Mouse (Mus musculus) kidney, embryonic 16.5 days (tissue): ENCODE data around the gene Ubp1. TPM values are rescaled to one million over a fixed set of nuclear protein-coding genes. Genes with fewer than 3 reads are reported as not detected.

Experiments used
- ATAC-seq: fragments of 200-750 bp; cut with Nextera tagmentation; 2 replicates; pipeline ENCODE4 v1.8.0; 2017; ENCODE audit warnings: moderate TSS enrichment; ENCODE audit not compliant: low FRiP score, low TSS enrichment
- H3K27ac ChIP-seq: fragments of 300-500 bp; sonication (generic); 2 replicates; pipeline ENCODE4 v1.5.1; 2014; ENCODE audit warnings: low read length
- H3K27me3 ChIP-seq: fragments of 300-500 bp; sonication (generic); 2 replicates; pipeline ENCODE4 v1.6.1; 2014; ENCODE audit warnings: low read length, control low read depth, mixed read lengths; ENCODE audit not compliant: insufficient read depth
- H3K36me3 ChIP-seq: fragments of 300-500 bp; sonication (generic); 2 replicates; pipeline ENCODE4 v1.6.1; 2014; ENCODE audit warnings: low read length, control low read depth, mixed read lengths; ENCODE audit not compliant: insufficient read depth
- H3K4me1 ChIP-seq: fragments of 300-500 bp; sonication (generic); 2 replicates; pipeline ENCODE4 v1.6.1; 2014; ENCODE audit warnings: low read length, control low read depth, mixed read lengths; ENCODE audit not compliant: insufficient read depth
- H3K4me2 ChIP-seq: fragments of 300-500 bp; sonication (generic); replicated peaks from 2 replicates; pipeline ENCODE4 v1.6.1; 2014; ENCODE audit warnings: low read depth, low read length
- H3K4me3 ChIP-seq: fragments of 300-500 bp; sonication (generic); 2 replicates; pipeline ENCODE4 v1.5.1; 2014; ENCODE audit warnings: mild to moderate bottlenecking, low read length
- H3K9ac ChIP-seq: fragments of 300-500 bp; sonication (generic); replicated peaks from 2 replicates; pipeline ENCODE4 v1.6.1; 2014; ENCODE audit warnings: low read length
- H3K9me3 ChIP-seq: fragments of 300-500 bp; sonication (generic); 2 replicates; pipeline ENCODE4 v1.6.1; 2016; ENCODE audit warnings: low read length, control low read depth
- WGBS: fragments of 180-500 bp; shearing (Covaris S2); extraction: QIAGEN DNeasy Blood & Tissue Kit; methylation state at CpG from one replicate; pipeline ENCODE4 v1.1.7; 2014; 5-methylcytosine and 5-hydroxymethylcytosine counted together
- polyA plus RNA-seq: library from polyadenylated mRNA; unstranded; fragments of >200 nt; fragmentation: Nextera tagmentation; extraction: Ambion mirVana; gene quantifications from 2 replicates; pipeline ENCODE4 v1.2.1, GENCODE M21; 2015

Gene Ubp1
- polyA plus RNA-seq, 1 experiment from 2014 or later = 35.4 TPM

GRCm38 (mm10) chr9:113932100-113932470 is 1.4 kb downstream of the Ubp1 start:
- no peak for ATAC-seq
- WGBS = under 1% methylated on average over 8 of the region's 8 CpGs
- peak overlapping the region; percentile 93 for H3K9ac ChIP-seq
- no peaks in the 10 kb centered on the region for H3K9me3 ChIP-seq
- peak overlapping the region; percentile 91 for H3K4me3 ChIP-seq
- peak overlapping the region; percentile 94 for H3K27ac ChIP-seq
- H3K27me3 ChIP-seq = no peaks in the 10 kb centered on the region
- H3K36me3 ChIP-seq = no peaks in the 10 kb centered on the region
- peak overlapping the region; percentile 73 for H3K4me2 ChIP-seq
- peaks cover 31% of the 10 kb centered on the region for H3K4me1 ChIP-seq

- Histone ChIP-seq H3K4me3 (peak overlapping the region; percentile 91), H3K27ac (peak overlapping the region; percentile 94), H3K36me3 (no peaks in the 10 kb centered on the region), H3K9ac (peak overlapping the region; percentile 93), H3K4me2 (peak overlapping the region; percentile 73), H3K4me1 (peaks cover 31% of the 10 kb centered on the region), H3K9me3 (no peaks in the 10 kb centered on the region), H3K27me3 (no peaks in the 10 kb centered on the region)
- WGBS = 7% methylated on average over 11 of the region's 11 CpGs
- no peak for ATAC-seq
Measured at GRCm38 (mm10) chr9:113932501-113932900, 1.8 kb downstream of the Ubp1 start.

GRCm38 (mm10) chr9:113935638-113936037 is 4.9 kb downstream of the Ubp1 start:
- no peaks in the 10 kb centered on the region for H3K27me3 ChIP-seq
- peaks cover 27% of the 10 kb centered on the region for H3K4me1 ChIP-seq
- H3K9me3 ChIP-seq = no peaks in the 10 kb centered on the region
- peak overlapping the region; percentile 20; the same call in 1 of the 2 replicates for H3K27ac ChIP-seq
- H3K36me3 ChIP-seq = no peaks in the 10 kb centered on the region
- no peak overlapping the region for H3K4me3 ChIP-seq
- H3K9ac ChIP-seq = peak overlapping the region; percentile 19; the same call in 1 of the 2 replicates
- no peak for ATAC-seq
- no peak overlapping the region for H3K4me2 ChIP-seq
- 50% methylated on average over 5 of the region's 5 CpGs for WGBS

- H3K4me2 ChIP-seq = no peak overlapping the region
- H3K36me3 ChIP-seq = no peaks in the 10 kb centered on the region
- peaks cover 13% of the 10 kb centered on the region for H3K4me1 ChIP-seq
- H3K27ac ChIP-seq = no peak overlapping the region
- ATAC-seq = no peak
- H3K9ac ChIP-seq = no peak overlapping the region
- no peaks in the 10 kb centered on the region for H3K27me3 ChIP-seq
- no peaks in the 10 kb centered on the region for H3K9me3 ChIP-seq
- WGBS = 84% methylated on average over 9 of the region's 9 CpGs
- H3K4me3 ChIP-seq = no peak overlapping the region
Measured at GRCm38 (mm10) chr9:113939063-113939850, 8.5 kb downstream of the Ubp1 start.

- Histone ChIP-seq H3K4me2 (no peak overlapping the region), H3K36me3 (peaks cover 10% of the 10 kb centered on the region), H3K4me3 (no peak overlapping the region), H3K27ac (no peak overlapping the region), H3K27me3 (no peaks in the 10 kb centered on the region), H3K9me3 (no peaks in the 10 kb centered on the region), H3K9ac (no peak overlapping the region), H3K4me1 (peaks cover 1% of the 10 kb centered on the region)
- WGBS = 91% methylated on average over 3 of the region's 3 CpGs
- no peak for ATAC-seq
Measured at GRCm38 (mm10) chr9:113941103-113941805, 10.5 kb downstream of the Ubp1 start.

GRCm38 (mm10) chr9:113943372-113943771 is 12.6 kb downstream of the Ubp1 start:
- ATAC-seq = no peak
- 97% methylated on average over 1 of the region's 1 CpGs for WGBS
- H3K9me3 ChIP-seq = no peaks in the 10 kb centered on the region
- no peaks in the 10 kb centered on the region for H3K27me3 ChIP-seq
- no peak overlapping the region for H3K27ac ChIP-seq
- H3K36me3 ChIP-seq = peaks cover 19% of the 10 kb centered on the region
- H3K4me1 ChIP-seq = no peaks in the 10 kb centered on the region
- no peak overlapping the region for H3K4me2 ChIP-seq
- H3K9ac ChIP-seq = no peak overlapping the region
- H3K4me3 ChIP-seq = no peak overlapping the region

- H3K36me3 ChIP-seq = peaks cover 28% of the 10 kb centered on the region
- no peaks in the 10 kb centered on the region for H3K9me3 ChIP-seq
- no peaks in the 10 kb centered on the region for H3K4me1 ChIP-seq
- WGBS = 93% methylated on average over 1 of the region's 1 CpGs
- no peak for ATAC-seq
- H3K27me3 ChIP-seq = no peaks in the 10 kb centered on the region
- no peak overlapping the region for H3K4me2 ChIP-seq
- no peak overlapping the region for H3K4me3 ChIP-seq
- H3K9ac ChIP-seq = no peak overlapping the region
- no peak overlapping the region for H3K27ac ChIP-seq
Measured at GRCm38 (mm10) chr9:113947216-113947615, 16.5 kb downstream of the Ubp1 start.

GRCm38 (mm10) chr9:113957777-113958176 is 27.0 kb downstream of the Ubp1 start:
- Histone ChIP-seq H3K9ac (no peak overlapping the region), H3K27ac (no peak overlapping the region), H3K4me1 (no peaks in the 10 kb centered on the region), H3K36me3 (peaks cover 50% of the 10 kb centered on the region), H3K4me3 (no peak overlapping the region), H3K9me3 (no peaks in the 10 kb centered on the region), H3K27me3 (no peaks in the 10 kb centered on the region), H3K4me2 (no peak overlapping the region)
- 91% methylated on average over 4 of the region's 4 CpGs for WGBS
- ATAC-seq = no peak

GRCm38 (mm10) chr9:113963718-113964117 is 33.0 kb downstream of the Ubp1 start:
- Histone ChIP-seq H3K4me1 (no peaks in the 10 kb centered on the region), H3K36me3 (peaks cover 71% of the 10 kb centered on the region), H3K4me2 (no peak overlapping the region), H3K27ac (no peak overlapping the region), H3K9me3 (no peaks in the 10 kb centered on the region), H3K9ac (no peak overlapping the region), H3K4me3 (no peak overlapping the region), H3K27me3 (no peaks in the 10 kb centered on the region)
- ATAC-seq = no peak

- Histone ChIP-seq H3K27ac (no peak overlapping the region), H3K4me2 (no peak overlapping the region), H3K4me3 (no peak overlapping the region), H3K4me1 (no peaks in the 10 kb centered on the region), H3K27me3 (no peaks in the 10 kb centered on the region), H3K9me3 (no peaks in the 10 kb centered on the region), H3K36me3 (peaks cover 72% of the 10 kb centered on the region), H3K9ac (no peak overlapping the region)
- no peak for ATAC-seq
- 94% methylated on average over 8 of the region's 8 CpGs for WGBS
Measured at GRCm38 (mm10) chr9:113964415-113964814, 33.7 kb downstream of the Ubp1 start.
